Mouse (Mus musculus): ENCODE measurements around the gene Hid1.

Gene Hid1

GRCm38 (mm10) chr11:115376722-115377121, 9.2 kb upstream of the Hid1 start:
- DNase-seq (ENCODE audit: extremely low spot score, low spot score) = no peak

- DNase-seq (ENCODE audit: extremely low spot score, low spot score) = no peak
These were observed 7.3 kb upstream of the Hid1 start for GRCm38 (mm10) chr11:115374695-115375425.

- peak; percentile 39 for DNase-seq (ENCODE audit: extremely low spot score, low spot score)
These were observed 6.5 kb upstream of the Hid1 start for GRCm38 (mm10) chr11:115373805-115374694.

- DNase-seq (ENCODE audit: extremely low spot score, low spot score) = no peak
These were observed 5.2 kb upstream of the Hid1 start for GRCm38 (mm10) chr11:115372737-115373136.

- DNase-seq (ENCODE audit: extremely low spot score, low spot score) = no peak
These were observed 4.5 kb upstream of the Hid1 start for GRCm38 (mm10) chr11:115372015-115372414.

- no peak for DNase-seq (ENCODE audit: extremely low spot score, low spot score)
These were observed 3.8 kb upstream of the Hid1 start for GRCm38 (mm10) chr11:115371354-115371753.

GRCm38 (mm10) chr11:115370368-115370767, 2.8 kb upstream of the Hid1 start:
- DNase-seq (ENCODE audit: extremely low spot score, low spot score) = no peak

- peak; percentile 37 for DNase-seq (ENCODE audit: extremely low spot score, low spot score)
These were observed 706 bp downstream of the Hid1 start for GRCm38 (mm10) chr11:115366706-115367394.

GRCm38 (mm10) chr11:115366039-115366705, 1.4 kb downstream of the Hid1 start:
- DNase-seq (ENCODE audit: extremely low spot score, low spot score) = no peak

GRCm38 (mm10) chr11:115364136-115364535, 3.4 kb downstream of the Hid1 start:
- no peak for DNase-seq (ENCODE audit: extremely low spot score, low spot score)

GRCm38 (mm10) chr11:115359726-115360125, 7.8 kb downstream of the Hid1 start:
- no peak for DNase-seq (ENCODE audit: extremely low spot score, low spot score)

- no peak for DNase-seq (ENCODE audit: extremely low spot score, low spot score)
These were observed 8.3 kb downstream of the Hid1 start for GRCm38 (mm10) chr11:115359293-115359692.

- peak; percentile 70 for DNase-seq (ENCODE audit: extremely low spot score, low spot score)
These were observed 9.1 kb downstream of the Hid1 start for GRCm38 (mm10) chr11:115358468-115358867.

- DNase-seq (ENCODE audit: extremely low spot score, low spot score) = peak; percentile 85
These were observed 13.4 kb downstream of the Hid1 start for GRCm38 (mm10) chr11:115354183-115354582.

- no peak for DNase-seq (ENCODE audit: extremely low spot score, low spot score)
These were observed 14.2 kb downstream of the Hid1 start for GRCm38 (mm10) chr11:115353375-115353774.

GRCm38 (mm10) chr11:115349976-115350375, 17.6 kb downstream of the Hid1 start:
- DNase-seq (ENCODE audit: extremely low spot score, low spot score) = no peak

GRCm38 (mm10) chr11:115348681-115349248, 18.8 kb downstream of the Hid1 start:
- no peak for DNase-seq (ENCODE audit: extremely low spot score, low spot score)

GRCm38 (mm10) chr11:115345515-115345914, 22.0 kb downstream of the Hid1 start:
- DNase-seq (ENCODE audit: extremely low spot score, low spot score) = no peak

- DNase-seq (ENCODE audit: extremely low spot score, low spot score) = no peak
These were observed 22.6 kb downstream of the Hid1 start for GRCm38 (mm10) chr11:115344967-115345366.

GRCm38 (mm10) chr11:115341866-115342265, 25.7 kb downstream of the Hid1 start:
- DNase-seq (ENCODE audit: extremely low spot score, low spot score) = no peak

GRCm38 (mm10) chr11:115341246-115341645, 26.3 kb downstream of the Hid1 start:
- DNase-seq (ENCODE audit: extremely low spot score, low spot score) = no peak

Data from neural tube, embryonic 10.5 days (tissue).